Mouse (Mus musculus) gastrocnemius, adult 18-20 months (tissue): ENCODE data around the gene Itgav. TPM values are rescaled to one million over a fixed set of nuclear protein-coding genes. Genes with fewer than 3 reads are reported as not detected.
A peak's percentile ranks its signal among the peaks of the same experiment; 100 is the strongest.

Experiments
- DNase-seq: peaks from one replicate; pipeline ENCODE4 v3.0.0; 2021; ENCODE audit warnings: low spot score
- total RNA-seq, 2 experiments: library from RNA; stranded (reverse); gene quantifications; 2 replicates each; pipeline ENCODE4 v1.2.3; 2021

The Itgav gene
- total RNA-seq, 2 experiments from 2014 or later: 36.8 to 50.6 TPM

DNA sequence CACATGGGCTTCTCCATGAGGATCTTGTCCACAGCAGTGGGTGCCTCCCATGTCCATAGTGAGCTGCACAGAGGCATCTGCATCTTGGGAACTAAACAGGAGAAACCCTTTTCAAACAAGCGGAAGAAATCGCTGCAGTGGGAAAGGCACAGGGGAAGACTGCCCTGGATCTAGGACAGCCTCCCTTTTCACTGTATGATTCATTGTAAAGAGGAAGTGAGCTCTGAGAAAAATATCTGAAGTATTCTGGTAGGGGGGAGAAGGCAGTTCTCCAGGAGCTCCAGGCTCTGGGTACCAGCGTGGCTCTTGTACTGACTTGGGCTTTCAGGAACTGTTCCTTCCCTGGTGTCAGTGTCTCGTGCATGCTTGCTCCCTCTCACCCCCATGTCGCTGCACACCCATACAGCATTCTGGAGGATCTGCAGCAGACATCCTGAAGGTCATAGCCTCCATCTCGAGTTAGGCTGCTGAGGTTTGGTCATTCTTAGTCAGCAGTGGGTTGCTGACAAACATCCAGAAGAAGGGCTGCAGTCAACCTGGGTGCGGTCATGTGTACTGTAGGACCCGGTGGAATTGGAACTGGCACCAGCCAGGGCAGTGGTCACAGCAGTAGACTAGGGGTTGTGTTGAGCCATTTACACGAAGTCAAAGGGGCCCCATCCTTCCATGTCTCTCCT, 20.2 kb downstream of the Itgav start:
- no peak for DNase-seq

DNA sequence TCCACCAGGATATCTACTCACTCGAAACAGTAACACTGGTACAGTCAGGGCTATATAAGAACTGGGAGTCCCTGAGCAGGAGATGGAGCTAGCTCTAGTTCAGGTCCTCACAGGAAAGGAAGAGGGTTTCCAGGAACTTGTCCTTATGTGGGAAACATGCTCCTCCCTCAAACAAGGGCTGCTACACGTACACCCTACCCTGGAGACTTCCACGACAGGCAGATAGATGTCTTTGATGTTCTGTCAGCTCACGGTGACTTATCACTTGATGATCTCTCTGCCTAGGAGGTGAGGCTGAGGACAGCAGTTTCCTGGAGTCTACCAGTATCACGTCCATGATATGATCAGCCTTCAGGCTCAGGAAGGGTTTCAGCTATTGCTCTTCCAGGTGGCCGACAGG, 21.1 kb downstream of the Itgav start:
- no peak for DNase-seq

DNA sequence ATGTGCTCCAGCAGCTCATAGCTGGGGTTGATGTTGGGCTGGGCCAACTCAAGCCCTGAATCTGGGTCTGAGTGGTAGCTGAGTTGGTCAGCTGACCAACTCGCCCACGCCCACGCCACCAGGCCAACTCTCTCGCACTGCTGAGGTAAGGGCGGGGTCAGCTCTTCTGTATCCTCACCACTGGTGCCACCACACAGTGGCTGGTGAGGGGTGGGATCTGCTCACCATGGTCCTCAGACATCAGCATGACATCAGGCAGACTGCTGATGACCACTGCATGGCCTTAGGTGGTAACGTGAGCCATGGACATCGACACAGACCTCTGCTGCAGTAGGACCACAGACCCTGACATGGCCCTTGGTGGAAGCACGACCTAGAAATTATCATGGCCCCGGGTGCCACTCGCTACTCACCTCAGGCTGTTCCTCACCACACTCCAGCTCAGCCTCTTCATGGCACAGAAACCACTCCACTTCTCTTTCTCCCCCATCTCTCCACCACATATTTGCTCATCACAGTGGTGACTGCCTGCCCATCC, 24.5 kb downstream of the Itgav start:
- no peak for DNase-seq

DNA sequence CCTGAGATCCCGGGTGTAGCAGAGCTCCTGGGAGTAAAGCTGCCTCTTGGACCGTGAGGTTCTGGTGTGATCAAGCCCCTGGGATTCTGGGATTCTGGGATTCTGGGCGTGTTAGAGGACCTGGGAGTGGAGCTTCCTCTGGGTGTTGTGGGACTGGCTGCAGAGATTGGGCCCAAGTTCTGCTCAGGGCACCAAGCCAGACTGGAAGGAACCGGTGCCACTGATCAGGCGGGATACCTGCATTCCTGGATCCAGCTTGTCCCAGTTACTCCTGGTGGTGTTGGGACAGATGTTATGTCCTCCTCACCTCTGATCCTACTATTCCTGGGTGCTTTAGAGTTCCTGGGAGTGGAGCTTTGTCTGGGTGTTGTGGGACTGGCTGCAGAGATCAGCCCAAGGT, 28.8 kb downstream of the Itgav start:
- no peak for DNase-seq

DNA sequence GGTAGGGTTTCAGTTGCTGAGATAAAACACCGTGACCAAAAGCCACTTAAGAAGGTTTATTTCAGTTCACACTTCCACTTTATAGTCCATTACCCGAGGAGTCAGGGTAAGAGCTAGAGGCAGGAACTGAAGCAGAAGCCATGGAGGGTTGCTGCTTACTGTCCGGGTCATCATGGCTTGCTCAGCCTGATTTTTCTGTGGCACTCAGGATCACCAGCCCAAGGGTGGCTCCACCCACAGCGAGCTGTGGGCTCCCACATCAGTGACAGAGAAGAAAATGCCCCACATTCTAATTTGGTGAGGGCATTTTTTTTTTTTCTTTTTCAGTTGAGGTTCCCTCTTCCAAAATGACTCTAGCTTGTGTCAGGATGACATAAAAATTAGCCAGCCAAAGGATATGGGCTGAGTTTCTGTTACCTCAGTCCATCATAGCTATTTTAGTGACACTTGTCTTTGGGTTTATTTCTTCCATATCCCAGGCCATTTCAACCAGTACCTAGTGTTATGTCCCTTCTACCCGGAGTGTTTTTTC, 30.2 kb downstream of the Itgav start:
- DNase-seq: no peak

DNA sequence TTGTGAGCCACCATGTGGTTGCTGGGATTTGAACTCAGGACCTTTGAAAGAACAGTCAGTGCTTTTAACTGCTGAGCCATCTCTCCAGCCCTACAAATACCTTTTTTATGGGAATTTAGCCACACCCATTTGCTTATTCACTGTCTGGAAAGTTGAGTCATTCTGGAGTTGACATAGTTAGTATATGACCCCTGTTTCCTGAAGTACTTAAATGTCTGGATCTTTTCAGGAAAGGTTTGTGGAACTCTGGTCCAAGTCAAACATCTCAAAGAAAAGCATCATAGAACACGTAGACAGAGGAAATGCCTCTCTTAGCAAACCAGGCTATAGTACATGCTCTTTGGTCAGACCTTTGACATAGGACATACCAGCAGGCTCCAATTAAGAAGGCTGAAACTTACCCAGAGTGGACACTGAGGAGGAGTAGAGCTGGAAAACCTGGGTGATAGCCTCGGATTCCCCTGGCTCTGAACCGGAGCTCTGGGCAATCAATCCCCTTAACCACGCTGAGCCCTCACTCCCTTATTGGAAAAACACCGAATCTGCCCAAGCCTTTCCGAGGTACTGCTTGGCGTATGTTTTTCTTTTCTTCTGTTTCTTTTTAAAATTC, 34.5 kb downstream of the Itgav start:
- DNase-seq: no peak

DNA sequence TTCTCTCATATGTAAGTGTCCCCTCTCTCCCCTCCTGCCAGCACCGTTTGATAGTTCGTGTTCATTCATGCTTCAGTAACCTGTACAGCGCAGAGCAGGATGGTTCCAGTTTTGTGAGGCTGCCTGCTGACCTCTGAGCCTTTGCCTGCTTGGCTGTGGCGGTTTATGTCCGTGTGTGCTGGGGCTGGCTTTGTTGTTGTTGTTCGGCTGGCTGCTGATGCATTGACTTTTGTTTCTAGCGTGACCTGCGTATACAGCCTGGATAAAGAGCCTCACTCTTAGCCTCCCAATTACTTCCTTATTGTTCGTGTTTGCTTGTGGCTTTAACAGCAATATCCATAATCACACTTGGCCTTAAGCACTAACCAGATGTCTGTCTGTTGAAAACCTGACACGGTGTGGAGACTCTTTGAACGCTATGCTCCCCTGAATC, 35.0 kb downstream of the Itgav start:
- no peak for DNase-seq

DNA sequence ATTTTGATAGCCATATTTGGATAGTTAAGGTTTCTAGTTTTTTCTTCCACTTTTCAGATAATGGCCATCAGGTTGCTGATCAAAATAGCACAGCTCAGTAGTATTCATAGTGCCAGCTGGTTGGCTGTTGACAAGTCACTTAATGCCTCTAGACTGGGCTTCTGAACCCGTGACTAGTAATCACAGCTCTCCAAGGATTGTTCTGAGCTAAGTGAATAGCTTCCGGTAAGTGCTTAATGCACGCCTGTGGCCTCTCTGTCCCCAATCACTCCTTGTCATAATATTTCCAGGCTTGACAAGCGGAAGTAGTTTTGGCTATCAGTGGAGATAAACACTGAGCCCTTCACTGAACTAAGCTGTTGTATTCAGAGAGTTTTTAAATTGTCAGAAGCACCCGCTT, 35.5 kb downstream of the Itgav start:
- DNase-seq: no peak

DNA sequence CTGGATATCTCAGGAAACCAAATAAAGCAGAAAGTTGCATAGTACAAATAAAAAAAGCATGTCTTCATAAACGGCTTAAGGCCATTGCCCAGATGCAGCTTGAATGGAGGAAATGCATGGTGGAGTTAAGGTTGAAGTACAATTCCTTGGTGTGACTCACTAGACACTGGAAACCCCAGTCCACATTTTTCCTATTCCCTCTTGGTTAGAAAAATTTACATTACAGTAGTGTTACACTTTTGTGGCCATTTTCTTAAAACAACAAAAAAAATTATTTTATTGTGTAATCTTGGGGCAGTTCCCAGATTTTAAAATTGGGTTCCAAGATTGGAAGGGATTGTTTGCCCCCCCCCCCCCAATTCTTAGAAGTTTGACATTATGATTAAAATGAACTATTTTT, 35.9 kb downstream of the Itgav start:
- DNase-seq: no peak

DNA sequence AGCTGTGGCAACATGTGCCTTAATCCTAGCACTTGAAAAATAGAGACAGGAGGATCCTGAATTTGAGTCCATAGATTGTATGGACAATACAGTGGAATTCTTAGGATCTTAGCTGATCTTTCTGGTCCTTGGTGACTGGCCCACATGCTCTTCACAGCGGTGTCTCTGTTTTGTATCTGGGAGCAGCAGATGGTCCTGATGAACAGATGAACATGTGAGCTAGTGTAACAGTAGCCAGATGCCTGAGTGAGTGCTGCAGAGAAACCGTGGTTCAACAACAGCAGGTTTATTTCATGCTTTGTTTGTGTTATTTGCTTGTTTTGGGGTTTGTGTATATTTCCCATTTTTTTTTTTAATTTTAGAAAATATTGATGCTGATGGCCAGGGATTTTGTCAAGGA, 37.3 kb downstream of the Itgav start:
- DNase-seq: no peak

DNA sequence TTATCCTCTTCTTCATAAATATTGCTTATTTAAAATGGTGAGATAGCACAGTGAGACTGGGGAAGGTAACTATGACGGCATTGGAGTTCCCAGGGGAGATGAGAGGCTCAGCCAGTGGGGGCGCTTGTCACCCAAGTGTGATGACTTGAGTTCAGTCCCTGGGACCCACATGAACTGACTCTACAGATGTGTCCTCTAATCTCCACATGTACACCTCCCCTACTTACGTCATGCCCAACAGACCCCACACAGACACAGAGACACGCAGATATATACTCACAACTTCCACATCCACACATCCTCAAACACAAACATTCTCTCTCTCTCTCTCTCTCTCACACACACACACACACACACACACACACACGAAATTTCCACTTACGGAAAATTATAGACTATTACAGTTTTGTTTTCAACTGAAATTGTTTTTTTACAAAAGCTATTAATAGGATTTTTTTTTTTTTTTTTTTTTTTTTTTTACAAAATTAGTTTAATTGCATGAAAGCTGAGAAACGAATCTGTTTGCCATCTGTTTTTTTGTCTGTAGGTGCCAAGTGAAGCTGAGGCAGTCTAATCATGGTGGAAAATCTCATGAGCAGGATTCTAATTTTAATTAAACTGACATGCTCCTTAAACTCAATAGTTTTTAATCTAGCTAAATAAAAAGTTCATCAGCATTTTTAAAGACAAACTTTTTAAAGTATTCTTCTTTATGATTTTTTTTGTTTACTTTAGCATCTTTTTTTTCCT, 38.1 kb downstream of the Itgav start:
- DNase-seq: no peak

DNA sequence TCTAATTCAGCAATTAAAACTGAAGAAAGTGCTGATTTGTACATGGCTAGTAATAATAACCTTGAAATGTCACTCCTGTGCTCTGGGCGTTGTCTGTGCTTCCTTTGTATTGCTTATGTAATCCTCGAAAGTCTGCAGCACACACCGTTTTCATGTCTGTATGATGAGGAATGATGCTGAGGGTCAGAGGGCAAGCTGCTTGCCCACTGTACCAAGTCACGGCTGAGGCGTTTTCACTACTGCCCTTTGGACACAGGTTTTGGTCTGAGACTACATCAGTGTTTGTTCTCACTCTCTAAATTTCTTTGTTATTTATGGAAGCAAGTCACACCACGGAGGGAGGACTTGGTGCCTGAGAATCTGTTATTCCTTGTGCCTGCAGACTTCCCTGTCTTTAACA, 41.9 kb downstream of the Itgav start:
- no peak for DNase-seq

DNA sequence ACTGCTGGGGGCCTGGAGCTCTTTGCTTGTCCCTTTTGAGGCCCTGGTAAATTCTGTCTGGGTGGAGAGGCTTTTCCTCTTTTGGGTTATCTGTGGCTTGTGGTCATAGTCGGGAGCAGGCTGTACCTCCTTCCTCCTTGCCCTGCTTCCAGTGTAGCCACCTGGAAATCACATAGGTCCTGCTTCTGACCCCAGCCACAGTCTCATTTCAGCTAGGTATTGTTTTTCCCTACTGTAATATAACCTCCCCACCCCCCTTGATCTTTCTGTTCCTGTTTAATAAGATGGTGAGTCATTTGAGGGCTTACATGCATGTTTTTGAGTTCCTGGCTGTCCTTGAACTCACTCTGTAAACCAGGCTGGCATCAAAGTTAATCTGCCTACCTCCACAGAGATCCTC, 42.7 kb downstream of the Itgav start:
- no peak for DNase-seq

DNA sequence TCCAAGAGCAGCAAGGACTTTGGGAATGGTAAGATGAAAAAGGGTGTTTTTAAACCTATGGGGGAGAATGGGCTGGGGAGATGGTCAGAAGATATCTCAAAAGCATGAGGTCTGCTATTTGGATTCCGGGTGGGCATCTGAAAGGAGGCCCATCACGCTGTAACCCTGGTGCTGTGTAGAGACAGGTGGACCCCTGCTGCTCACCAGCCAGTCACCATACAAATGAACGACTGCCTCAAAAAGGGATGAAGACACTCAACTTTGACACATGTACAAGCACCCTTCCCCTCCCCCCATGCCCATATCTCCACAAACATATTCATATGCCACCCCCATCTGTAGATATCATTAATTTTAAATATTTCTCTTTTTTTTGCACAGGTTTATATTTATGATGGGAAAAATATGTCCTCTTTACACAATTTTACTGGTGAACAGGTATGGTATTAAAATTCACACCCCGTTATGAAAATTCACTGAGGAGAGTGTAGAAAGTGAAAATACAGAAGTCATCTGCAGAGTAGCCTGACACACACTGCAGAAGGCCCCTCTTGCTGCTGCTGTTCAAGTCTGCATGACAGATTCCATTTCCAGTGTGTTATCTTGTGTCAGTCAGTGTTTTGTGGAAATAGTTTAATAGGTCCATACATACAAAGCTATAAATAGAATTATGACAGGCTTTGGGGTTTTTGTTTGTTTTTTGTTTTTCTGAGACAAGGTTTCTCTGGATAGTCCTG, 44.3 kb downstream of the Itgav start:
- no peak for DNase-seq

DNA sequence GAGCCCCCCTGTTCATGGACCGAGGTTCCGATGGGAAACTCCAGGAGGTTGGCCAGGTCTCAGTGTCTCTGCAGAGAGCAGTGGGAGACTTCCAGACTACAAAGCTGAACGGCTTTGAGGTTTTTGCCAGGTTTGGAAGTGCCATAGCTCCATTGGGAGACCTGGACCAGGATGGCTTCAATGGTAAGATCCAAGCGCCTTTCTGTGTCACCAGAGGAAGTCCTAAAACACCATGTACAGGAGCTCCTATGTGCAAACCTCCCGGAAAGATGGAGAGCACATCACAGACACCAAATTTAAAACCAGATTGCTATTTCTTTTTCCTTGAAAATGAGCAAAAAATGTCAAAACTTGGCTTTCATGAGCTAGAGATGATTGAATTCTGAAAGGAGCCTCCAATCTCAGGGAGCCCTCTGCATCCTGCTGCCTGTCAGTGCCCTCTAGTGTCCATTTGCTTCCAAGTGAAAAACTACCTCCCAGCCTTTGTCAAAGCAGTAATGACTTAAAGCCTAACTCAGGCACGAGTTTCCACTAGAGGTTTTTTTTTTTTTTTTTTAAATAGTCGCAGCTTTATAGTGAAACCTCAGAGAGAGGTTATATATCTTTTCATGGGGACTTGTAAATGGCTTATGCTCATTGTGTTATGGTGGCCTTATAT, 47.1 kb downstream of the Itgav start:
- peak; percentile 72 for DNase-seq

DNA sequence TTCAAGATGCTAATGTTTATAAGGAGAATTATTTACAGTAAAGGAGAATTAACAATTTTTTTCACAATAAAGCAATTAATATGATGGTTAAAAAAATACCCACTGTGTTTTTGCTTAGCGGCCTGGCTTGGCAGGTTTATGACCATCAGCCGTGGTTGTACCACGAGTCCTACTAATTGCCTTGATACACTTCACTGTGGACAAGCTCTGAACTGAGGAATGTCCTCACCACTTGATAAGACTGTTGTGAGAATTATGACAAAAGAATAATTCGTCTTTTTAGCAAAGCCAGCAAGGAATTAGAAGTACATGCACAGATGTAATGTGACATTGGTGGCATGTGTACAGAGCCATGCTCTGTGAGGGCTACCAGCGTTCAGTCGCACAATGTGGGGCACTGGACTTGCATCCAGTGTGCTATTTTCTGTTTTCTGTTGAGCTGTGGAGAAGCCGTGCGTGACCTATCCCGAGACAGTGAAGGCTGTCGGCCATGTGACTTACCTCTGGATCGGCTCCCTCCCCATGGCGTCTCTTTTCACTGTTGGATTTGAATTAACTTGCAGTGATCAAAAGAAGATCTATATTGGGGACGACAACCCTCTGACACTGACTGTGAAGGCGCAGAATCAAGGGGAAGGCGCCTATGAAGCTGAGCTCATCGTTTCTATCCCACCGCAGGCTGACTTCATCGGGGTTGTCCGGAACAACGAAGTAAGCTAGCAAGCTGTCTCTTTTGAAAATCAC, 67.3 kb downstream of the Itgav start:
- no peak for DNase-seq

DNA sequence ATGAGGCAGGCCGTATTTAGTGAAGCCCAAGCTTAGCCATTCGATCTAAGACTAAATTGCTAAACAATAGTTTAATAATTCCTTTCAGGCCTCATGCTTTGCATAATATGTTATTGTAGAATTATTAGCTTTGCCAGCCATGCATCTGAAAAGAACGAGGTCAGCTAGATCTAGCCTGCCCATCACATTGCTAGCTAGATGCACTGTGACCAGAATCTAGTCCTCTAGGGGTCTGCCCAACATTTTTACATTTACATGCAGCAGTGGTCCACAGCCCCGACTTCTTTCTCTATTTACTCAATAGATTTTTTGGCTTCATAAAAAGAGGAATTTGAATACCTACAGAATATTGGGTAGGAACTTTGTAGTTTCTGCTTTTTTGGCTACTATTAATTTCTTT, 67.9 kb downstream of the Itgav start:
- no peak for DNase-seq

DNA sequence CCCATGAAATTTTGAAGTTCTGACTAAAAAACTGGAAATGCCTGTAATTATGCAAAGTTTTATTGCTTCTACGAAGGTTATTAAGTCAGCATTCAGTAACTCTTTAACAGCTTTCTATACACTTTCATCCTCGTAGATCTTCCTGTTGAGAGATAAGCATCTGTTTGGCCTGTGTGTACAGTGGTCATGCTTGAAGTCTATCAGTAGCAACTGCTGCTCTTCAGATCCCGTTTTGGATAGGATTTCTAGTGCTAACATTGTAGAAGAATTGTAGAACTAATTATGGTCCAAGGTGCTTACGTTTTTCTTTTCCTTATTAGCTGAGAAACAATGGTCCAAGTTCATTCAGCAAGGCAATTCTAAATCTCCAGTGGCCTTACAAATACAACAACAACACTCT, 71.6 kb downstream of the Itgav start:
- no peak for DNase-seq

DNA sequence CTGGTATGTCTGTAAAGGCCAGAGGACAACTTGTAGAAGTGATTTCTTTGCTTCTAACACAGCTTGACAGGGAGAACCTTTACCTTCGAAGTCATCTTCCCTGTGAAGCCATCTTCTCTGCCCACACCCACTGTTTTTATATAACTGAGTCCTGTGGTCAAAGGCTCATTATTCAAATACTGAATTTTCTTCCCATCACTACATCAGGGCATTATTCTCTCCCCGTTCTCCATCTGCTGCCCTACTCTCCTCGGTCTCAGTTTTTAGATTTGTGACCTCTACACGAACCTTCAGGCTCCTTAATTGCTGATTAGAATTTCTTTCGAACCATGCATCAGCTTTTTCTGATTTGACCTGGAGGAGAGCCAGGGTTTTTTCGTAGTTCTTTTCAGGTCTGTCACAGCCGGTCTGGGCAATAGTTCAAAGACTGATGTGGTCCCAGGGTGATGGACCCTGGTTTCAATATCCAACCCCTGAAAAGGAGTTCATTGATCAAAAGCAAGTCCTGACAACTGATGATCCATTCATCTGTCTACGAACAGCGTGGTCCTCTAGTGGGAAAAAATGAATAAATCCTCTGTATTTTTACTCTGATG, 73.8 kb downstream of the Itgav start:
- no peak for DNase-seq
